Mouse (Mus musculus): Measurements from ENCODE around the gene Pik3r5.

The Pik3r5 gene

DNA sequence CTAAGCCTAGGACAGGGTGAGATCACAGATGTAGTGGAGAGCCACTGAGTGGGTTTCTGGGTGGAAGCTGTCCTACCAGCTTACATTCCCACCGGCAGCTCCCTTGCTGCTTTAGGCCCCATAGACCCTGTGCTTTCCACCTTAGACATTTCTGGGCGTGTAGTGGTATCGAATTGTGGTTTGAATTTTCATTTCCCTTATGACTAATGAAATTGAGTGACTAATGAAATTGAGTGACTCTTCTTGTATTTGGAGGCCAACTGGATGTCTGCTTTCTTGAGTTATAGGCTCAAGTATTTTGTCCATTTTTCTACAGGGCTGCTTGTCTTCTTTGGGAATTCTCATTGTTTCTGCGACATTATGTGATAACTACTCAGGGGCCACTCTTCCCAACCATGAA lies 14.6 kb downstream of the Pik3r5 start:
- in situ Hi-C loops (cut with MseI, MboI): no loop called here

DNA sequence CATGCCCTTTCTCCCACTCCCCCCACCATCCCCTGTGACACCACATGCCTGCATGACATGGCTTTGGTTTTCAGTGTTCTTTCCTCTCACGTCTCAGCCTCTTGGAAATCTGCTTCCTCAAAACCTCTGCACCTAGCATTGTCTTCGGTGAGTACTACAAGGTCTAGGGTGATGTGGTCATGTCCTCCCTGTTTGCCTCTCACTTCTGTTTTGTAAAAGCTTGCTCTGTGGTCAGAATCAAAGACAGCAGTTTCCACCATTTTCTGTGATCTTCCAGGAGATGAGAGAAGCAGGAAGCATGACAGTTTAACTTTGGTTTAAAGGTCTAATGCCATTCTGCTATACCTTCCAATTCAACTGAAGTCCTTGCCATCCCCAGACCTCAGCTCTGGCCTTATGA lies 15.3 kb downstream of the Pik3r5 start:
- in situ Hi-C loops (cut with MseI, MboI): no loop called here

DNA sequence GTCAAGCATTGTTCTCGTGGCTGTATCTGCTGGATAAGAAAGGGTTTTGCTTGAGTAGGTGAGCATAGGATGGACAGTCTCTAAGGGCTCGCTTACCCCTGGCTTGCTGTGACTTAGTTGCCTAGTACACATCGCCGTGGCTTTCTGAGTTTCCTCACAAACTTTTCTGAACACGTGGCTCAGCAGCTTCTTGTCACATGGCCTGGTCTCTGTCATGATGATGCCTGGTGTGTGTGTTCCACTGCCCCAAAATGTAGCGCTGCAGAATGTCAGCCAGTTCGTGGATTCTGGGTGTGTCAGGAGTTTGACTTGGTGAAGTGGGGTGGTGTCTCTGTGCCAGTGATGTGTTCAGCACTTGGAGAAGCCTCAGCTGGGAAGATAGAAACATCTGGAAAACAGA lies 16.4 kb downstream of the Pik3r5 start:
- in situ Hi-C loops (cut with MseI, MboI): no loop called here

DNA sequence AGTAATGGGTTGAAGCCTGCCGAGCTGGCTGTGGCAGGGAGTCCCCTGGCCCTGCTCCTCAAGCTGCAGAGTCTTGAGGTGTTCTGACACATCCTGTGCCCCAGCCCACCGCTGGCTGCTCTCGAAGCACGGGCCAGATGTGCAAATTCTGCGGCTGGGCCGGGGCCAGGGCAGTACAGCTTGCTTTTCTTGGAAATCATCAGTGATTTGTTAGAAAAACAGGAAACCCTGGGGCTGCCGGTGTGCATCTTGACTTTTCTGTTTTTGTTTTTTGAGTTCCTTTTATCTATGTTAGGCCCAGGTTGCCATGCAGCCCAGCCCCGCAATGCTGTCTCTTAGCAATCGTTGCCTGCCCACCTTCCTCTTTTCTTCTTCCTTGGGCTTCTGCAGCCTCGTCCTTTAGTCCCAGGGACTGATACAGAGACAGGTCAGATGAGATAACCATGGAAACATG lies 19.4 kb downstream of the Pik3r5 start:
- in situ Hi-C loops (cut with MseI, MboI): no loop called here

DNA sequence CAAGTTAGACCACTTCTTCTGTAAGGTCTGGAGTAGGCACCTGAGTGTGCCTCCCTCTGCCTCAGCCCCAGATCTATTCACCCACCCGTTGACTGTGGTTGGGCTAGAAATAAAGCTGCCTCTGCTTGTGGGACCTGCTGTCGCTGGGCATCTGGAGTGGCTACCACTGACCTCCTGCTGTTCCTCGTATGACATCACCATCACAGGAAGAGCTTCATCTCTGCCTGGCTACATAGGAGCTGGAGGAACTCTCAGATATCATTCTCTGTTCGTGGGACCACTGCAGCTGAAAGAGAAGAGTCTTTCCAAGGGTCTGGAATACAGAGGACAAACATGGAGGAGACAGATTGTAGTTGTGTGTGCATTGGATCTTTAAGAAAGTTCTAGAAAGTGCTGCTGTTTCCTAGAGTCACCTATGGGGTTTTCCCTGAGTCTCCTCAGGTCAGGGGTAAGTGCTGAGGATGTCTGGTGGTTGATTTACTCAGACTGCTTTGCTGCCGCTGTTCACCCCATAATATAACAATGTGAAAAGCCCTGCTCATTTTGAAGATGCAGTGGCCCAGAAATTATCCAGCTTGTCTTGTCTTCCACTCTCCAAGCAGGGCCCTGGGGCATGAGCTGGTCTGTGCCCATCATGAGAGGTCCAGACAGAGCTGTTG lies 20.0 kb downstream of the Pik3r5 start:
- in situ Hi-C loops (cut with MseI, MboI): no loop called here

DNA sequence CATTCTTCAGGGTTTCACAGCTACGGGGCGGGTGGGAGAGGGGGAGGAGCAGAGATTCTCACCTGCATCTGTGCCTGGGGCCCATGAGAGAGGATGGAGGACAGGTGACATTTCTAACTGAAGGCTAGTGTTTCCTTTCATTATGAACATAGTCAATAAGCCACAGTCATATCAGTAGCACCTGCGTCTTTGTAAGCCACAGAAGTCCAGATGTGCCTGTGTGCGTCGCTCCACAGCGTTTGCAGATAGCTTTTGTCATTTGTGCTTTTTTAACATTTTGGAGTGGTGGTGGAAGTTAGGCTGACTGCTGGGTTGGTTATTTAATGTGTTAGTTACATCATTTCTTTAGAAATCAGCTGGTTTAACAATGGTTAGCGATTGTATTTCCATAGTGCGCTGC lies 20.8 kb downstream of the Pik3r5 start:
- in situ Hi-C loops (cut with MseI, MboI): no loop called here

DNA sequence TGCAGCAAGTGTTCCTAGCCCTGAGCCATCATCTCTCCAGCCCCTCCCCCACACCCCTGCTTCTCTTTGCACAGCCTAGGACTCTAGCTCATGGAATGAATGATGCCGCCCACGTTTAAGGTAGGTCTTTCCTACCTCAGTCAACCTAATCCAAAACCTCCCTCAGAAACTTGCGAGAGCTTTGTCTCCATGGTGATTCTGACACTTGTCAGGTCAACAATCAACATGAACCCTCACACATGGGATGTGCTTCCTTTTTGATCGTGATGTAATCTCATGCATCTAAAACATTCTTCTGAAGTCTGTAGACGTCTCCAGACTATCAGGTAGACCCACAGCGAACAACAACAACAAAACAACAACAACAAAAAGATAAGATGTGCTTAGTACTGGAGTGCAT lies 21.4 kb downstream of the Pik3r5 start:
- in situ Hi-C loops (cut with MseI, MboI): no loop called here

DNA sequence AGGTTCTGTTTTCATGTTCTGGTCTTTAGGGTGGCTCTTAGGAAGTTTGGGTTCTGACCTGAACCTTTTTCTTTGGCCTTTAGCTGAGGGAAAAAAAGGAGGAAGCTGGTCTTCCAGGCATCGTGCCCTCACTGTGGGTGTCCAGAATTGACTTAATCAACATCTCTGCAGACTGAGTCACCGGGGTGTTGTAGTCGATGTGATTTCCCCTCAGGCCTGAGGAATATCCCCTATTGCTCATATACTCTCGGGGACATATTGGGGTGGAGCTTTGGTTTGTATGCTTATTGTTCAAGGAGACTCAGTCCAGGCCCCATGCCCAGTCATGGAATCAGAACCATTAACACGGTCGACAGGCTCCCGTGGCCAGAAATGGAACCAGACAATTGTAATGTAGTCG lies 26.2 kb downstream of the Pik3r5 start:
- in situ Hi-C loops (cut with MseI, MboI): no loop called here

DNA sequence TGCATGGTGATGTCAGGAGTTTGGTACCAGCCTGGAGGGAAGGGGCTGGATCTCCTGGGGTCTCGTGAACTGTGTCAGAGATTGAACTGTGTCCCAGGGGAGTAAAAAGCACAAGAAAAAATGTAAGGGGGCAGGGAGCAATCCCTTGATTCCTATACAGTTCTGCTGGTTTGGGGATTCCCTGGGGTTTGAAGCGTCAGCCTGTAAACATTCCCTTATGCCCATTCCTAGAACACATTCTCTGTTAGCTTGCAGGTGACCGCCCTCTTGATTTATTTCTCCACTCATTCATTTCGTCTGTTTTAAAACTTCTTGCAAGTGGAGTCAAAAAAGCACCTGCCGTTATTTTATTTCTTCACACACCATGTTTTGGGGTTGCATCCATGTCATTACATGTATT lies 27.1 kb downstream of the Pik3r5 start:
- in situ Hi-C loops (cut with MseI, MboI): no loop called here

DNA sequence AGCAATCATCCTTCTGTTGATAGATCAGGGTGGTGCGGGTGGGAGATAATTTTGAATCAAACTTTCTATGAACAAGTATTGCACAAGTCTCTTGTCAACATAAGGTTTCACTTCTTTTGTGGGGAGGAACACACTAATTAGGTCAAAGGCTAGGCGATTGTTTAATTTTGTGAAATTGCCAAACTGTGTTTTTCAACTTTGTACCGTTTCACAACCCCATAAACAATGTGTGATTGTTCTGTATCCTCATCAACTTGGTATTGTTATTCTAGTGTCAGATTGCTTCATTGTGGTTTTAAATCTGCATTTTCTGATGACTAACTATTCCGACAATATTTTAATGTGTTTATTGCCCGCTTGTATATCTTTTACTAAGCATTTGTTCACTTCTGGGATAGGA lies 27.6 kb downstream of the Pik3r5 start:
- in situ Hi-C loops (cut with MseI, MboI): no loop called here

DNA sequence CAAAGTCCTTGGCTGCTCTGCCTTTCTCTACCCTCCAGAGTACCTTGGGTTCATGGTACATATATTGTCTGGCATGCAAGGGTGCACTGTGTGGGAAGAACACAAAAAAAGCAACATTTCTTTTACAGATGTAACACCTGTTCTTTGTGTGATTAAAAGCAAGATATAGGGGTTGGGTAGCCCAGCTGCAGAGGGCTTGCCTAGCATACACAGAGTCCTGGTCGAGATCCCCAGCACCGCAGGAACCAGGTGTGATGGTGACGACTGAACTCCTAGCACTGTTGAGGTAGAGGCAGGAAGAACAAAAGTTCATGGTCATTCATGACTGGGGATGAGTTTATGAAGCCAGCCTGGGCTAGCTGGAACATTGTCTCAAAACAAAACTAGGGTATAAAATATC lies 30.8 kb downstream of the Pik3r5 start:
- in situ Hi-C loops (cut with MseI, MboI): no loop called here

DNA sequence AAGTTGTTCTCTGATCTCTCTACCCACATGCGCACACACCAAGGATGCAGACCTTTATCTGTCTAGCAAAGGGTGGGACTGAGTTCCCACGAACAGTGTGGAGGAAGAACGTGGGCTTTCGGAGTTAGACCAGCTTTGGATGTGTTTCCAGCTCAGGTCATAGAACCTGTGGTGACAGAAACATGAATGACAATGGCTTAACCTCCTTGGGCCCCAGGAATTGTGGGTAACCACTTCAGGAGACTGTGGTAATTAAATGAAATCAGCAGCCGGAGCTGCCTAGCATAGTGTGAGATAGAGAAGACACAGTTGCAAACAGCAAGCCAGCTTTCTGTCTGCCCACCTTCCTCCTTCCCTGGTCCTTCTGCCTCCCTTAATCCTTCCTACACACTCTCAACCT lies 32.3 kb downstream of the Pik3r5 start:
- in situ Hi-C loops (cut with MseI, MboI): no loop called here

DNA sequence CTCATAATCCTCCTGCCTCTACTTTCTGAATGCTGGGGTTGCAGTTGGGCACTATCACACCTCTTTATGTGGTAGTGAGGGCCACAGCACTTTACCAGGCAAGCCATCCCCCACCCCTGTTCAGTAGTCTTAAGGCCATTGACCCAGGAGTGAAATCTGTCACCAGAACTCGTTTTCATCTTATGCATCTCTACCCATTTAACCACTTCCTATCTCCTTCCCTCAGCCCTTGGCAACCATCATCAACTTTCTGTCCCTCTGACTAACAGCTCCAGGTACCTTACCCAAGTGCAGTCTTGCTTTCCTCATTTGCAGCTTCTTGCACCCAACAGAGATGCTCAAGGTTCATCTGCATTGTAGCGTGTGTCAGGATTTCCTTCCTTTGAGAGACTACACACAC lies 33.2 kb downstream of the Pik3r5 start:
- in situ Hi-C loops (cut with MseI, MboI): no loop called here

DNA sequence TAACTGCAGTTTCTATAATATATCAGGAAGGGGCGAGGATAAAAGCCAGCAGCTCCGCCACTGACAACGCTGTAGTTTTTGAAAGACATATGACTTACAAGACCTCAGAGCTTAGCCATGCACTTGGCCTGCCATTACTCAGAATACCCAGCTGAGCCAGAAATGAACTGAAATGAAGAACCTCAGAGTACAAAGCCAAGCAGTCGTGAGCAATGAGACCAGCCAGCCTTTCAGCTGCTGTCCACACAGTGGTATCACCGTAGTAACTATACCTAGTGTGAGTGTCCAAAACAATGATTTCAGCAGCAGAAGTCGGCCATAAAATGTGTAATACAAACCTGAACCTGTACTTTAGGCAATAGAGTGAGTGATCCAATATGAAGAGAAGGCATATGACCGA lies 35.5 kb downstream of the Pik3r5 start:
- in situ Hi-C loops (cut with MseI, MboI): no loop called here

DNA sequence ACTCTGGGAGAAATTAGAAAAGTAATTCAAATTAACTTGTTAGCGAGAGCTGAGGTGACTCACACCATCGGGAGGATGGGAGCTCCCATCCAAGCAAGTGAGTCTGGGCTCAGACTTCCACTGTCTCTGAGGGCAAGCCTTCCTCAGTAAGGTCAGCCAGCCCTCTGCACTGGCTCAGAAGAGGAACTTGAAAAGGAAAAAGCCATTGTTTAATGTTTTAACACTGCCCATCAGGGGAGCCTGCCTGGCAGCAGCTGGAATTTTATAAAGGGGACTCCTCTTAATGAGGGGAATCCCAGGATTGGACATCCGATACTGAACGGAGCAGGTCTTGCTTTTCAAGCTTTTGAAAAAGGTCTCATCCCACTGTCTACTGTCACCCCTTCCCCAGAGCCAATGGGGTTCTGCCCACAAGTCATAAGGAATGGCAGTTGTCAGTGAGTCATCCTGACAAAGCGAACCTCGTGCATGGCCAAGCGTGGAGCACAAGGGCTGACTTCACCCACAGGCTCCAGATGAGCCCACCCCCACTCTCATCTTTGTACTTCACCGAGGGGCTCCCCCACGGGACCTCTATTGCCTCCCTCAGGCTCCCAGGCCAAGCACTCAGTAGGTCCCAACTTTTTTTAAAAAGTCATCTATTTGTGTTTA lies 36.2 kb downstream of the Pik3r5 start:
- in situ Hi-C loops (cut with MseI, MboI): no loop called here

DNA sequence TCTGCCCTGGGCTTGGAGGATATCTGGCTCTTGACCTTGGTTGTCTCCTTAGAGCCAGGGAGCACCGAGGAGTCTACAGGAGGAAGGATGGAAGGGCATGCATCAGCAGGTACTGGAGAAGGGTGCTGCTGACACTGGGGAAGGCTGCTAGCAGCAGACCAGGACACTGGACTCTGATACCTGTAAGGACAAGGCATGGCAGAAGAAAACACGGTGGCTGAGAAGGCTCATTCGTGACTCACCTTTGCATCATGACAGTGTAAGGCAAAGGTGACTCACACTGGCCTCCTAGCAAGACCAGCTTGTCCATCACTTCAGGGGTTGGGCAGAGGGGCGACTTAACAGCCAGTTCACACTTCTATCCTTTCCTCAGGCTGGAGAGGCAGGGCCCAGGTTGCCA lies 37.0 kb downstream of the Pik3r5 start:
- in situ Hi-C loops (cut with MseI, MboI): no loop called here

DNA sequence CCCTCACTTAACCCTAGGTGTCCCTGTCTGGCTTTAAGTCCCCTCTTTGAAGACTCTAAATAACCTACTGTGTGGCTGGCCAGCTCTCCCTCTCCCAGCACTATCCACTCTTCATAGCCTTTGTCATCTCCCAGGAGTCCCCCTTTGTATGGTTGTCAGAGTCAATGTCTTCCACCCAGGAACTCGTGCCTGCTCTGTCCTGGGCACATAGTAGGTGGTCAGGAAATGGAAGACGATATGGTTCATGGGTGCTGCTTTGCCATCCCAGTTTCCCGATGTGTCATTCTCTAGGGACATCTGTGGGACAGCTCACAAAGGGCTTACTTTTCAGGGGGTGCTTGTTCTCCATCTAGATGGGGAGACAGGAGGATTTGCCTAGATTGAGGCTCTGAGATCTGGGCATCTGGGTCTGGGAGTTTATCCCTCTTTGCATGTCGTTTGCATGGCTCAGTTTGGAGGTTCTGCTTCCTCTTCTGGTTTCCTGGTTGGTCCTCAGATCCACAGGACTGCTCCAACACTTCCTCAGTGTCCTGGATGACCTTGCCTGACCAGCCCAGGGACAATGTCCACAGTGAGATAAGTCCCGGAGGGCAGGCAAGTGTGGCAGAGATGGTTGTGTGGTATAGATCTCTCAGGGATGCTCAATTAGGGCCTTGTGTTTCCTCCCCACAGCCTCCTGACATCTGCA lies 40.4 kb downstream of the Pik3r5 start:
- in situ Hi-C loops (cut with MseI, MboI): no loop called here

DNA sequence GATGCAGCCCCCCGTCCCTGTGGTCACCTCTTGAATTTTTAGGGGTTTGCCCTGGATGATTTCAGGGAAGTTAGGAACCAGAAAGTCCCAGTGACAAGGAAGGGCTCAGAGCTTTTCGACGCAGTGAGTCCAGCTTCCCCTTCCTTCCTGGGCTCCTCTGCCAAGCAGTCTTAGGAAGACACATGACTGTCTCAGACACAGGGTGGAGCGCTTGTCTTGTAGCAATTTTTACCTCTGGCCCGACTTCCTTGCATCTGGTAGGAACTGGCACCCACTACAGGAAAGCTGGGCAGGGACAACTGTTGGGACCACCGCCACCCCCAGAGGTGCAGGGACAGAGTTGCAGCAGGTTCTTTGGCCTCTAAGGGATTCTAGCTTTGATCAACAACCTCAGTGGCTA lies 42.7 kb downstream of the Pik3r5 start:
- in situ Hi-C loops (cut with MseI, MboI): no loop called here

DNA sequence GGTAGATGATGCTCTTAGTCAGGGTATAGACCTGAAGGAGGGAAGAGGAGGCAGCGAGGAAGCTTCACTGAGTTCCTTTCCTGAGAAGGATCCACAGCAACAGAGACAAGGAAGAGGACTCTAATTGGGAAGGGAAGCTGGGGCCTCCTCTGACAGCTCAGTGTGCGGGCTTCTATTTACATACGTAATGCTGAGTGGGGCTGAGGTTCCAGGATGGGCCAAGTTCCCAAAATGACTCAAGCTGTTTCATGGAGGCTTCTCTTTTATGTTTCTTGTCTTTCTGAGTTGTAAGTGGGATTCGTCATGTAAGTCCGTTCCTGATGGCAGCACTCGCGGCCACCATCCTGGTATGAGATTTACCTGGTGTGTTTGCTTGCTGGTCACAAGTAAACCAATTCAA lies 43.8 kb downstream of the Pik3r5 start:
- in situ Hi-C loops (cut with MseI, MboI): no loop called here

DNA sequence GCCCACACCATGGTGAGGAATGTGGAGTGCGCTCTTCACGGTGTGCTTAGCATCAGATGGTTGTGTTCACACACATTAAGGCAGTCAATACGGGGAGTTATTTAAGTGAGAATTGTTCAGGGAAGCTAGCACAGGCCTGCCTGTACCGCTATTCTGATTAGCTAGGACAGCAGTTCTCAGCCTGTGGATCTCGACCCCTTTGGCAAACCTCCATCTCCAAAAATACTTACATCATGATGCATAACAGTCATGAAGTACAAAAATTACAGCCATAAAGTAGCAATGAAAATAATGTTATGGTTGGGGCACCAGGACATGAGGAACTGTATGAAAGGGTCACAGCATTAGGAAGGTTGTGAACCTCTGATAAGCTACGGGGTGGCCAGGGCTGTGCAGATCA lies 45.7 kb downstream of the Pik3r5 start:
- in situ Hi-C loops (cut with MseI, MboI): no loop called here

DNA sequence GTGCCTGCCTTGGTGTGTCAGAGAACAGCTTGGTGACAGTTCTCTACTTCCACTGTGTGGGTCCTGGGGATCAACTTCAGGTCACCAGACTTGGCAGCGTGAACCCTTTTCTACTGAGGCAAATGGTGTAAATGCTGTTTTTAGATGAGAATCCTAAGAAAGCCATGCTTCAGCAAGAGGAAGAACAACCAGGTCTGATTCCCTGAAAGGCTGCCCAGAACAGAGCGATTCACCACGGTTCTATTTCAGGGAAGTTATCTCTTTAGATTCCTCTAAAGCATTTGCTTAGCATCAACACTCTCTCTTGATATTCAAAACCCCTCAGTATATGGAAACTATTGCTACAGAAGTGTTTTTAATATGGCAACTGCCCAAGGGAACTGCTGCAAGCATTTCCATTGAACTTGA lies 46.7 kb downstream of the Pik3r5 start:
- in situ Hi-C loops (cut with MseI, MboI): no loop called here

DNA sequence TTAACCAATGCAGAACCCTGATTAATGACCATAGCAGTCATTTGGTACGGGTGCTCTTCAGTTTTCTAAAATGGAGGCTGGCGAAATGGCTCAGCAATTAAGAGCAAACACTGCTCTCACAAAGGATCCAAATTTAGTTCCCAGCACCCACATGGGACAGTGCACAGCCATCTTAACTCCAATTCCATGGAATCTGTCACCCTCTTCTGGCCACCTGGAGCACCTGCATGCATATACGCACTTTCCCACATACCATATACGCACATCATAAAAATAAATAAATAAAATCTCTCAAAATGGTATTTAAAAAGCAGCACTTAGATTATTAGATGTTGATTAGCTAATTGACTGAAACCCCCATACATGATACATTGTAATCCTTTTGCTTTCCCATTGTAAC lies 48.7 kb downstream of the Pik3r5 start:
- in situ Hi-C loops (cut with MseI, MboI): no loop called here

DNA sequence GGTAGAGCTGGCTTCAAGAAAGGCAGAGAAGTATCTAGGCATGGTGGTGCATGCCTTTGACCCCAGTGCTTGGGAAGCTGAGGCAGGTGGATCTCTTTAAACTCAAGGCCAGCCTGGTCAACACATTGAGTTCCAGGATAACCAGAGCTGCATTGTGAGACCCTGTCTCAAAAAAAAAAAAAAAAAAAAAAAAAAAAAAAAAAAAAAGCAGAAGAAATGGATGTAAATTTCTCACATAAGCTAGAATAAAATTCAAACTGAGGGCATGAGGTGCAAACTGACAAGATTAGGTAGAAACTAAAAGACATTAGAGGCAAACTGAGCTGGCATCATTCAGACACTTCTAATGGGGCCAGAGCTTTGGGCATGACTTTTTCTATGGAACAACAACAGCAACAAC lies 50.1 kb downstream of the Pik3r5 start:
- in situ Hi-C loops (cut with MseI, MboI): no loop called here
